Comparison of ENCODE assay signal across 27 mouse cellular contexts in genomic region chr14:103568433-103568832, GRCm38 (mm10). TPM values are rescaled to one million over a fixed set of nuclear protein-coding genes. Genes with fewer than 3 reads are reported as not detected.
"Had no signal": no experiment of that assay in that cellular context is flagged by ENCODE, and none has a peak within 500 bp of the region (broad histone marks: within the 10 kb centered on the region; RNA-seq: fewer than 3 reads in every experiment).

No protein-coding gene starts in this region.

- H3K4me1 ChIP-seq: heart, embryonic 10.5 days; heart, embryonic 12.5 days; hindbrain, embryonic 10.5 days; hindbrain, embryonic 13.5 days; intestine, embryonic 15.5 days; limb, embryonic 10.5 days; limb, embryonic 12.5 days; liver, embryonic 13.5 days; liver, embryonic 15.5 days had no signal

- H3K27ac ChIP-seq: gastrocnemius, adult 2 months; heart, embryonic 10.5 days; hindbrain, embryonic 10.5 days; hindbrain, embryonic 13.5 days; intestine, embryonic 15.5 days; left cerebral cortex, adult 2 months; limb, embryonic 10.5 days; limb, embryonic 12.5 days; liver, embryonic 13.5 days; liver, embryonic 15.5 days had no signal

- H3K4me3 ChIP-seq: gastrocnemius, adult 2 months; heart, embryonic 10.5 days; heart, embryonic 12.5 days; hindbrain, embryonic 10.5 days; hindbrain, embryonic 13.5 days; intestine, embryonic 15.5 days; left cerebral cortex, adult 2 months; limb, embryonic 10.5 days; limb, embryonic 12.5 days; liver, embryonic 13.5 days; liver, embryonic 15.5 days had no signal

- ATAC-seq: inflammation-experienced regulatory T-cells, adult 6 months; intestine, embryonic 15.5 days; intestine, postnatal 0 days; liver, postnatal 0 days had no signal

- H3K27me3 ChIP-seq: heart, embryonic 12.5 days; hindbrain, embryonic 13.5 days; intestine, embryonic 15.5 days; limb, embryonic 12.5 days; liver, embryonic 13.5 days; liver, embryonic 15.5 days had no signal

- H3K9ac ChIP-seq: heart, embryonic 12.5 days; hindbrain, embryonic 13.5 days; intestine, embryonic 15.5 days; limb, embryonic 12.5 days; liver, embryonic 13.5 days; liver, embryonic 15.5 days; liver, postnatal 0 days had no signal

- DNase-seq: gastrocnemius, adult 2 months; gastrocnemius, postnatal 10 days; gastrocnemius, postnatal 25 days; heart, adult 18-20 months; heart, postnatal 10 days; heart, postnatal 4 days; kidney, adult 18-20 months; kidney, postnatal 14 days; kidney, postnatal 4 days; layer of hippocampus, adult 9-11 months; liver; liver, embryonic 13.5 days; liver, postnatal 0 days; lung, adult 2 months had no signal

- H3K4me2 ChIP-seq: heart, embryonic 12.5 days; hindbrain, embryonic 13.5 days; intestine, embryonic 15.5 days; limb, embryonic 12.5 days; liver, embryonic 11.5 days; liver, embryonic 13.5 days; liver, embryonic 15.5 days had no signal

- H3K9me3 ChIP-seq: heart, embryonic 10.5 days; heart, embryonic 12.5 days; hindbrain, embryonic 10.5 days; hindbrain, embryonic 13.5 days; intestine, embryonic 15.5 days; limb, embryonic 10.5 days; limb, embryonic 12.5 days; liver, embryonic 13.5 days; liver, embryonic 15.5 days had no signal

- H3K36me3 ChIP-seq: heart, embryonic 10.5 days; heart, embryonic 12.5 days; hindbrain, embryonic 10.5 days; hindbrain, embryonic 13.5 days; intestine, embryonic 15.5 days; limb, embryonic 10.5 days; limb, embryonic 12.5 days; liver, embryonic 13.5 days; liver, embryonic 15.5 days had no signal

RNA-seq across cellular contexts. Expression of gene Scel, which starts 55.3 kb away (rescaled TPM):
- total RNA-seq: granulocyte monocyte progenitor cell, adult 5-6 weeks had no signal
- polyA plus RNA-seq: liver, postnatal 0 days had no signal
